Mouse (Mus musculus) colon, adult 2 months (tissue): ENCODE results near the gene Speer4d. TPM values are rescaled to one million over a fixed set of nuclear protein-coding genes. Genes with fewer than 3 reads are reported as not detected.

Experiments
- polyA plus RNA-seq: library from polyadenylated mRNA; depleted of rRNA; stranded (reverse); fragments of >200 nt; gene quantifications from 2 replicates; pipeline ENCODE4 v1.2.3, GENCODE M21; 2012; rRNA removed

The Speer4d gene
- not detected in 2 replicates for polyA plus RNA-seq

DNA sequence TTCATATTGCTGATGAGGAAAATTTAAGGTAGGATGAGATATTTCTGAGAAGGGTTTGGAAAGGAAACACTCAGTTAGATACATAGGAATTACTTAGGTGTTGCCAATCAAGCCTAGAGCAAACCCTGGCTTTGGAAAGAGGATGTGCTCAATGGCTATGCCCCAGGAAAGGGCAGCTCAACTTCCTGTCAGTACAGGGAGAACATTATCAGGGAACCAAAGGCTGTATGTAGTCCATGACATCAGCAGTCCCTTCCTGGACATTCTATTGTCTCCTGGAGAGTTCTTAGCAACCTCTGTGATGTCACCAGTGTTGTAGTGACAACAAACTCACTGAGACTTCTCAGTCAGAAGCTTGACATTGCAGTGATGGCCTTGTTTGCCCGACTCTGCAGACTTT, at the start of gene Speer4d:
Gene Speer4d (plus strand): TSS at position 301 of the 400 bp plus-strand sequence.

DNA sequence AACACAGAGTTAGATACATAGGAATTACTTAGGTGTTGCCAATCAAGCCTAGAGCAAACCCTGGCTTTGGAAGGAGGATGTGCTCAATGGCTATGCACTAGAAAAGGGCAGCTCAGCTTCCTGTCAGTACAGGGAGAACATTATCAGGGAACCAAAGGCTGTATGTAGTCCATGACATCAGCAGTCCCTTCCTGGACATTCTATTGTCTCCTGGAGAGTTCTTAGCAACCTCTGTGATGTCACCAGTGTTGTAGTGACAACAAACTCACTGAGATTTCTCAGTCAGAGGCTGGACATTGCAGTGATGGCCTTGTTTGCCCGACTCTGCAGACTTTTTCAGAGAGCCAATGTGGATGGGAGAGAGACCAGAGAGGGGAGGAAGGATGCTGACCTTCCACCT, 41.8 kb upstream of the Speer4d start, which contains the start of gene Gm21083:
Gene Gm21083 (plus strand): TSS at position 301 of the 400 bp plus-strand sequence.

DNA sequence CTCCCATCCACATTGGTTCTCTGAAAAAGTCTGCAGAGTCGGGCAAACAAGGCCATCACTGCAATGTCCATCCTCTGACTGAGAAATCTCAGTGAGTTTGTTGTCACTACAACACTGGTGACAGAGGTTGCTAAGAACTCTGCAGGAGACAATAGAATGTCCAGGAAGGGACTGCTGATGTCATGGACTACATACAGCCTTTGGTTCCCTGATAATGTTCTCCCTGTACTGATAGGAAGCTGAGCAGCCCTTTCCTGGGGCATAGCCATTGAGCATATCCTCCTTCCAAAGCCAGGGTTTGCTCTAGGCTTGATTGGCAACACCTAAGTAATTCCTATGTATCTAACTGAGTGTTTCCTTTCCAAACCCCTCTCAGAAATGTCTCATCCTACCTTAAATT, 38.1 kb downstream of the Speer4d start, which contains the start of gene 4930572O03Rik:
Gene 4930572O03Rik (minus strand): TSS at position 101 of the 400 bp plus-strand sequence.

Other genes with a start within 250 kb of the Speer4d start
- not detected in 2 replicates for gene Gm21149, start 142.5 kb upstream of the Speer4d start, polyA plus RNA-seq
- 0.13 and 0.25 TPM in 2 replicates for gene Gm21190, start 89.8 kb upstream of the Speer4d start, polyA plus RNA-seq
- gene Gm21083, start 41.7 kb upstream of the Speer4d start, polyA plus RNA-seq: not detected in 2 replicates
- not detected in 2 replicates for gene 4930572O03Rik, start 38.0 kb downstream of the Speer4d start, polyA plus RNA-seq
- gene Speer4c, start 95.2 kb downstream of the Speer4d start, polyA plus RNA-seq: not detected in 2 replicates